Mouse (Mus musculus): Measurements from ENCODE around the gene Mex3d. TPM values are rescaled to one million over a fixed set of nuclear protein-coding genes. Genes with fewer than 3 reads are reported as not detected.
A peak's percentile ranks its signal among the peaks of the same experiment; 100 is the strongest.

Mex3d gene
- polyA plus RNA-seq, 1 experiment from 2014 or later = 7.9 TPM

DNA sequence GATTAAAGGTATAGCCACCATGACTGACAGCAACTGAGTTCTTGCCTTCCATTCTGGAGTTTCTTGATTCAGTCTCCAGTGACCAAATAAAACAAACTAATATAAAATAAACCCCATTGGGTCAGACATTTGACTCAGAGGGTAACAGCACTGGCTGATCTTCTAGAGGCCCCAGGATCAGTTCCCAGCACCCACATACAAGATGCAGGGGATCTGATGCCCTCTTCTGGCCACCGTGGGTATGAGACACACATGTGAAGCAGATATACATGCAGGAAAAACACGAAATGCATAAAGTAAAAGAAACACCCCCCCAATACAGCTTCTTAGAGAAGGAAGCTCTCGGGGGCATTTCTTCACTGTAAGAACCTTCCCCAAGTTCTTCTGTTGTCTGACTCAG, 37.6 kb upstream of the Mex3d start:
- no peak for ATAC-seq (ENCODE audit: borderline replicate concordance, extremely low read depth, low FRiP score, low TSS enrichment)
- Histone ChIP-seq H3K9ac (no peak overlapping the region), H3K27ac (no peak overlapping the region), H3K27me3 (no peaks in the 10 kb centered on the region), H3K4me3 (no peak overlapping the region), H3K36me3 (peaks cover 98% of the 10 kb centered on the region), H3K4me1 (peaks cover 6% of the 10 kb centered on the region; the same call in 1 of the 2 replicates), H3K4me2 (no peak overlapping the region), H3K9me3 (no peaks in the 10 kb centered on the region)
- 95% methylated on average over 3 of the region's 3 CpGs for WGBS

DNA sequence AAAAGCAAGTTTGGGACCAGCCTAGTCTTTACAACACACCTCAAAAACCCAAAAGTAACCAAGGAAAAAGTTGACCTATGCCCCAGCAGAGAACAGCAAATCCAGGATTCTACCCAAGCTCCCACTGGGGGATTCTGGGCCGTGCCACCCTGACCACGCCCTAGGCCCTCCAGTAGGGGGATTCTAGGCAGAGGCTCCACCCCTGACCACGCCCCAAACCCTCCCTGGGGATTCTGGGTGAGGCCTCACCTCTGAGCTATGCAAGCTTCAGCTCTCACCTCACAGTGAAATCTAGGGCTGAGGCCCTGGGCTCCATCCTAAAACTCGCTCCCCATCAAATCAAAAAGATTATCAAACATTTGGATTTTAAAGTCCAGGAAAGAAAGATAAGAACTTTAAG, 36.1 kb upstream of the Mex3d start:
- Histone ChIP-seq H3K36me3 (peaks cover 98% of the 10 kb centered on the region), H3K9me3 (no peaks in the 10 kb centered on the region), H3K4me1 (peaks cover 17% of the 10 kb centered on the region; the same call in 1 of the 2 replicates), H3K9ac (no peak overlapping the region), H3K4me2 (no peak overlapping the region), H3K4me3 (no peak overlapping the region), H3K27me3 (no peaks in the 10 kb centered on the region), H3K27ac (no peak overlapping the region)
- WGBS = 39% methylated on average over 4 of the region's 4 CpGs
- no peak for ATAC-seq (ENCODE audit: borderline replicate concordance, extremely low read depth, low FRiP score, low TSS enrichment)

DNA sequence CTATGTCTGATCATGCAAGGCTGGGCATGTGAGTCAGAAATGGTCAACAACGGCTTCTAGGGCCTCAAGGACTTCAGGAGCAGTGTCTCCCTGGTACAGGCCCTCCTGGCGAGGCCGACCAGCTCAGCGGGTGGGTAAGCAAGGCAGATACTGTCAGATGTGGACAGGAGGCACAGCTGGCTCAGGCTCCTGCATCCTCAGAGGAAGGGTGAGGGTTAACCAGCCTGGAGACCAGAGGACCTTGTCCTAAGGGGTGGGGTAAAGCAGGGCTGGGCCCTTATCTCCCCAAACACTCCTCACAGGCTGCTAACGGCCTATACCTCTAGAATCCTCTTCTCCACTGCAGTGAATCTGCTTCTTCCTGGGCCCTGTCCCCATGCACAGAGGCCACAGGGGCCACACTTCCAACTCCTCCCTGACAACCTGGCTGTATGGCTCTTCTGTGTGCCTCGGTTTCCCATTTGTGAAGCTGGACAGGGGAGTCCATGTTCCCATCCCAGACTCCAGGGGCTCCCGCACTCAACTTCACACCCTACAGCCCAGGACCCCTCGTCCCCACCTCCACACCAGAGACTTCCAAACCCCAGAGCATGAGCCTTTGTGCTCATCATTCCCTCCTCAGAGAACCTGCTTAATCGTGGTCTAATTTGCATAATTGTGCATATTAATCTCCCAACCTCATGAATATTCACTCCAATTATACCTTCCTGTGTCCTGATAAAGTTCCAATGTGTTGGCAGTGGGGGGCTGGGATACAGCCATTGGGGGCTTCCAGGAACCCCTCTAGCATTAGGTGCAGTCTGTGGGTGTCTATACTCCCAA, 34.4 kb upstream of the Mex3d start:
- H3K4me2 ChIP-seq = no peak overlapping the region
- peaks cover 19% of the 10 kb centered on the region; the same call in 1 of the 2 replicates for H3K4me1 ChIP-seq
- WGBS = 84% methylated on average over 9 of the region's 9 CpGs
- H3K27ac ChIP-seq = no peak overlapping the region
- no peak overlapping the region for H3K4me3 ChIP-seq
- H3K27me3 ChIP-seq = no peaks in the 10 kb centered on the region
- H3K36me3 ChIP-seq = peaks cover 98% of the 10 kb centered on the region
- ATAC-seq (ENCODE audit: borderline replicate concordance, extremely low read depth, low FRiP score, low TSS enrichment) = peak; percentile 29; the same call in 1 of the 2 replicates
- H3K9me3 ChIP-seq = no peaks in the 10 kb centered on the region
- no peak overlapping the region for H3K9ac ChIP-seq

DNA sequence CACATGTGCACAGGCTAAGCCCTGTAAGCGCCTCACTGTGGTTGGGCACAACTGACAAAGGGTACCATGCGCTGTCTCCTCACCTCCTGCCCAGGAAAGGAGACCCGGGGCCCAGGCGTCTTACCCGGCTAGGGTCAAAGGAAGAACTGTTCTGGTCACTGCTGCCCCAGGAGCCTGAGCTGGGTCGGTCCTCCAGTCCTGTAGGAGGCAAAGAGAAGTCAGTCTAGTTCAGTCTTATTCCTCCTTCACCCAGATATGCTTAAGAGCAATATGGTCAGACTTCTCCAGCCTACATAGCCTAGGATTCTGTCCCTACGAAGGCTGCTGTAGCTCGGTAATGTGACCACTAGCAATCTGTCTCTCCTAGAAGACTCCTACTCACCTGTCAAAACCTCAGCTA, 33.7 kb upstream of the Mex3d start:
- Histone ChIP-seq H3K36me3 (peaks cover 98% of the 10 kb centered on the region), H3K9me3 (no peaks in the 10 kb centered on the region), H3K27ac (no peak overlapping the region), H3K27me3 (no peaks in the 10 kb centered on the region), H3K4me1 (peaks cover 19% of the 10 kb centered on the region; the same call in 1 of the 2 replicates), H3K9ac (no peak overlapping the region), H3K4me2 (no peak overlapping the region), H3K4me3 (no peak overlapping the region)
- WGBS = 89% methylated on average over 8 of the region's 8 CpGs
- ATAC-seq (ENCODE audit: borderline replicate concordance, extremely low read depth, low FRiP score, low TSS enrichment) = no peak

DNA sequence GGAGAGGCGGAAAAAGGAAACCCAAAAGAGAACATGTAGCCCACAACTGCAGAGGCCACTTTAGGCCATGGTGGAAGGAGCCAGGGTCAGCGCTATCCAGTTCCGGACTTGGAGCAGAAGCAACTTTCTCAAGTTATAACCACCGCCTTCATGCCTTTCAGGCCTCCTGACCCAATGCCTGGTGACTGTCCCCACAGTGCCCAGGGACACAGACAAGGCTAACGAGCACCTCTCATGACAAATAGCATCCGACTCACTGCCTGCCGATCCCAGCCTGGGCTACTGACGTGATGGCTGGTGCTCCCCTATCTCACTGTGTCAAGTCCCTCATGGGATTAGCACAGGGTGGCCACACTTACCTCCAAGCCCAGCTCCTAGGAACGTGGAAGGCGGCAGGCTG, 33.3 kb upstream of the Mex3d start:
- no peaks in the 10 kb centered on the region for H3K9me3 ChIP-seq
- H3K4me3 ChIP-seq = no peak overlapping the region
- H3K4me1 ChIP-seq = peaks cover 19% of the 10 kb centered on the region; the same call in 1 of the 2 replicates
- no peak overlapping the region for H3K27ac ChIP-seq
- no peak overlapping the region for H3K9ac ChIP-seq
- H3K27me3 ChIP-seq = no peaks in the 10 kb centered on the region
- no peak overlapping the region for H3K4me2 ChIP-seq
- 84% methylated on average over 10 of the region's 10 CpGs for WGBS
- peaks cover 98% of the 10 kb centered on the region for H3K36me3 ChIP-seq
- ATAC-seq (ENCODE audit: borderline replicate concordance, extremely low read depth, low FRiP score, low TSS enrichment) = no peak

DNA sequence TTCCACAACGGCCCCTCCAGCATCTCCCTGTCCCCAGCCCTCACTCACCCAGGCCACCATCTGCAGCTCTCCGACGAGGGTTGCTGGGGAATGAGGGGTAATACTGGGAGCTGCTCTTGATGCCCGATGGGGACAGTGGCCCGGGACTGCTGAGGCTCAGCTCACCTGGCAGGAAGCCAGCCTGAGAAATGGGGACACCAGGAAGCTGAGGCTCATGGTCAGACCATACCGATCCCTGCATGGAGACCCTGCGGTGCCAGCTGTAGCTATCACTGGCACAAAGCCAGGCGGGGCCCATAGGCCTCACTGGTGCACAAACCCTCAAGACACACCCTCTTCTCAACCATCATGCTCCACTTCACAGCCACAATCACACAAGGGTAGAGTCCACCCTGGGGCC, 32.0 kb upstream of the Mex3d start:
- Histone ChIP-seq H3K4me1 (peaks cover 19% of the 10 kb centered on the region; the same call in 1 of the 2 replicates), H3K27ac (no peak overlapping the region), H3K4me2 (no peak overlapping the region), H3K4me3 (no peak overlapping the region), H3K36me3 (peaks cover 98% of the 10 kb centered on the region), H3K9ac (no peak overlapping the region), H3K27me3 (no peaks in the 10 kb centered on the region), H3K9me3 (no peaks in the 10 kb centered on the region)
- ATAC-seq (ENCODE audit: borderline replicate concordance, extremely low read depth, low FRiP score, low TSS enrichment) = no peak
- WGBS = 79% methylated on average over 8 of the region's 8 CpGs

DNA sequence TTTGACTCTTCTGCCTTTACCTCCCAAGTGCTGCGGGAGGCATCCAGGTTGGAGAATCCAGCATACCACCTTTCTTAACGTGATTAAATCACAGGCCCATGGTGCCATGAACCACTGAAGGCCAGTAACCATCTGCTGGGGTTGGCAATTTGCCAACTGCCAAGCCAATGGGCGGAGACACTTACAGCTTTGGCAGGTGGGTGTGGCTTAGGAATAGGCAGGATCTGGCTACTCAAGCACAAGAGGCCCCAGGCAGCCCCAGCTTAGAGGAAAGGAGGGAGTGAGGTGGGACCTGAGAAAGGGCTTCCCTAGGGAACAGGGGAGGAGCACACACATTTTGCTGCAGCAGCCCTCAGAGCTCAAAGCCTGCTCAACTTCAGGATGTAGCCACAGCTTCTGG, 30.9 kb upstream of the Mex3d start:
- Histone ChIP-seq H3K4me3 (no peak overlapping the region), H3K4me2 (no peak overlapping the region), H3K9me3 (no peaks in the 10 kb centered on the region), H3K27ac (0 out of 2 replicates have a peak overlapping the region, but pooled peaks have one; percentile 4), H3K27me3 (no peaks in the 10 kb centered on the region), H3K36me3 (peaks cover 98% of the 10 kb centered on the region), H3K9ac (no peak overlapping the region), H3K4me1 (peaks cover 13% of the 10 kb centered on the region; the same call in 1 of the 2 replicates)
- ATAC-seq (ENCODE audit: borderline replicate concordance, extremely low read depth, low FRiP score, low TSS enrichment) = no peak
- 49% methylated on average over 3 of the region's 3 CpGs for WGBS

DNA sequence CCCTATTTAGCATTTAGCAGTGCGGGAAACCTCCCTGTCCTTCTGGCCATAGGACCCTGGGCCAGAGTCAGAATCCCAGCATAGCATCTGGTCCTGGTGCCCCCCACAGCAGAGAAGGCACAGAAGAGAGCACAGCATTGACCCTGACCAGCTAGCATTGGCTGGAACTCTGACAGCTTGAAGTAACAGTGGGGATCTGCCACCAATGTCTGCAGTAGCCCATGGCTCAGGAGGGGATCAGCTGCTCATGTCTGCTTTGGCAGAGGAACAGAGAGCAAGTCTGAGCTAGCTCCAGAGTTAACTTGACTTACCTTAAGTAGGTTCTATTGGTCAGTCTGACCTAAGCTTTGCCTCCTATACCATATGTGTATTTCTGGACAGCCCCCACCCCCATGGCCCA, 30.4 kb upstream of the Mex3d start:
- H3K4me3 ChIP-seq = no peak overlapping the region
- H3K9ac ChIP-seq = no peak overlapping the region
- H3K4me1 ChIP-seq = peaks cover 13% of the 10 kb centered on the region; the same call in 1 of the 2 replicates
- H3K9me3 ChIP-seq = no peaks in the 10 kb centered on the region
- no peak for ATAC-seq (ENCODE audit: borderline replicate concordance, extremely low read depth, low FRiP score, low TSS enrichment)
- 94% methylated on average over 1 of the region's 1 CpGs for WGBS
- no peak overlapping the region for H3K4me2 ChIP-seq
- no peaks in the 10 kb centered on the region for H3K27me3 ChIP-seq
- peaks cover 99% of the 10 kb centered on the region for H3K36me3 ChIP-seq
- H3K27ac ChIP-seq = no peak overlapping the region

DNA sequence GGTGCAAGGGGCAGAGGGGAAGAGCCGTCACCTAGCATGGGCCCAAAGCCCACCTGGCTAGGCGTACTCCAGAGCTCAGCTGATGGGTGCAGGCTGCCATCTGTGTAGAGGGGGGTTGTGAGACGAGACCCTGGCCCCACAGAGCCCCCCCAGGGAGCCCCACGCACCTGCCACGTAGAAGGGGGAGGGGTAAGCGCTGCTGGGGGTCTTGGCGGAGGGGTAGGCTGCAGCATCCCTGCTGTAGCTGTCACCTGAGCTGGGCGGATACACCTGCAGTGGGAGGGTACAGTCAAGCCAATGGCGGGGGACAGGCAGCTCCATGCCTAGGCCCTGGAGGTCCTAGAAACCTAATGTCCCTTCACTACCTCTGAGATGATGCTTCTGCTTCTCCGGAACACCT, 29.9 kb upstream of the Mex3d start:
- Histone ChIP-seq H3K36me3 (peaks cover 99% of the 10 kb centered on the region), H3K4me2 (no peak overlapping the region)

DNA sequence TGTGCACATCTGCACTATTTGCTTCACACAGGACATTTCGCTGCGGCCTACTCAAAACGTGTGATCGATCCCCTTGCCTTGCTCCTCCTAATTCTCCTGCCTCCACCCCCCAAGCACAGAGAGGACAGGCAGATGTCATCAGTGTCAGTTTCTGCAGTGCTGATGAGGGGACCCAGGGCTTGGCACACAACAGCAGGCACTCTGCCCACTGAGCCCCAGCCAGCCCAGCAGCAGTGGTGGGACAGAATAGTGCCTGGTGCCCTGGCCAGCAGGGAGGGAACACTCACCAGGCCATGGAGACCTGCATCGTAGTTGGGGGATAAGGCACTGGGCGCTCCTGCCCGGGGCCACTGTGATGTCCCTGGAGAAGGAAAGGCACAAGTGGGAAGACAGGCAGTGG, 28.1 kb upstream of the Mex3d start:
- no peak overlapping the region for H3K4me2 ChIP-seq
- H3K36me3 ChIP-seq = peaks cover 99% of the 10 kb centered on the region
- no peak for ATAC-seq (ENCODE audit: borderline replicate concordance, extremely low read depth, low FRiP score, low TSS enrichment)
- no peak overlapping the region for H3K27ac ChIP-seq
- H3K4me1 ChIP-seq = peaks cover 13% of the 10 kb centered on the region; the same call in 1 of the 2 replicates
- no peaks in the 10 kb centered on the region for H3K9me3 ChIP-seq
- 87% methylated on average over 7 of the region's 7 CpGs for WGBS
- H3K9ac ChIP-seq = no peak overlapping the region
- no peaks in the 10 kb centered on the region for H3K27me3 ChIP-seq
- no peak overlapping the region for H3K4me3 ChIP-seq

More for the DNA sequence above, 29.9 kb upstream of the Mex3d start:
- H3K27me3 ChIP-seq = no peaks in the 10 kb centered on the region
- no peak overlapping the region for H3K9ac ChIP-seq
- no peaks in the 10 kb centered on the region for H3K9me3 ChIP-seq
- 90% methylated on average over 10 of the region's 10 CpGs for WGBS
- H3K27ac ChIP-seq = no peak overlapping the region
- no peak overlapping the region for H3K4me3 ChIP-seq
- ATAC-seq (ENCODE audit: borderline replicate concordance, extremely low read depth, low FRiP score, low TSS enrichment) = no peak
- peaks cover 13% of the 10 kb centered on the region; the same call in 1 of the 2 replicates for H3K4me1 ChIP-seq

DNA sequence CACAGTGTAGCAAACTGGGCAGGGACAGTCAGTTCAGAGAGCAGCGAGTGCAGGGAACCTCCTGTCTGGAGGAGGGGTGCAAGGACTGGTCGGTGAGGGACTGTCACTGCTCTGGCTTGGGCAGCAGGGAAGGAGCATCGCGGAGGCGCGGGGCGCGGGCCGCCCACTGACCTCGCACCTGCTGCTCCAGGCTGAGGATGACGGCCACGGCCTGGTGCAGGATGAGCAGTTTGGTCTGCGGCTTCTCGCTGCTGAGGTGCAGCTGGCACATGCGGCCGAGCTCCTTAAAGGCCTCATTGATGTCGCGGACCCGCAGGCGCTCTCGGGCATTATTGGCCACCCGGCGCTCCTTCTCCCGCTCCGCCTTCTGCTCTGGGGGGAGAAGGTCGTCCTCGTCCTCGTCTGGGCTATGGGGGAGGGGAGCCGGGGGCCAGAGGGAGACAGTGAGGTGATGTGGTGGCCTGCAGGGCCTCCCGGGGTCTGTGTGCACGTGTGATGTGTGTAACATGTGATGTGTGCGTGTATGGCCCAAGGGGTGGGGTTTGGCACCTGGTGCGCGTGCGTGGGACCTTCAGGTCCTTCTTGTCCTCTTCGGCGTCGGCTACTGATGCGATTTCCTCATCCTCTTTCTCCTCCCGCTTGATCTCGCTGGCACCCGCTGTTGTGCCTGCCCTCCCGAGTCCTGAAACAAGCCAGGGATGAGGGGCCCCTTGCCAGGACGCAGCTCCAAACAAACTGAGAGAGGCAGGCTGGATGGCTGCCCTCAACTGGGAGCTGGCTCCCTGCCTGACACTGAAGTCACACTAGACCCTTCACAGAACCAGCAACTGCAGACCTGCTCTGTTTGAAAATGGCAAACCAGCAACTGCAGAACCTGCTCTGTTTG, 25.4 kb upstream of the Mex3d start:
- Histone ChIP-seq H3K4me2 (no peak overlapping the region), H3K4me3 (no peak overlapping the region), H3K4me1 (peaks cover 2% of the 10 kb centered on the region), H3K27ac (no peak overlapping the region), H3K27me3 (no peaks in the 10 kb centered on the region), H3K9me3 (no peaks in the 10 kb centered on the region), H3K36me3 (peaks cover 91% of the 10 kb centered on the region), H3K9ac (no peak overlapping the region)
- ATAC-seq (ENCODE audit: borderline replicate concordance, extremely low read depth, low FRiP score, low TSS enrichment) = 0 out of 2 replicates have a peak, but pooled peaks have one; percentile 20
- WGBS = 79% methylated on average over 44 of the region's 44 CpGs

All from lung, embryonic 15.5 days (tissue).